In genomic region chr14:7807711-7808110, GRCm38 (mm10) we compare ENCODE assay signal across 29 mouse cellular contexts. TPM values are rescaled to one million over a fixed set of nuclear protein-coding genes. Genes with fewer than 3 reads are reported as not detected.
DNase-seq lines count a peak whose midpoint lies in the region; ATAC-seq and TF ChIP-seq lines count a peak whose summit lies in the region.
"Had no signal": no experiment of that assay in that cellular context is flagged by ENCODE, and none has a peak within 500 bp of the region (broad histone marks: within the 10 kb centered on the region; RNA-seq: fewer than 3 reads in every experiment).

No protein-coding gene starts in this region.

- H3K4me2 ChIP-seq in liver, embryonic 11.5 days, result no peak overlapping the region
- 0 out of 2 replicates have a peak overlapping the region, but pooled peaks have one; percentile 1 for H3K4me2 ChIP-seq in intestine, postnatal 0 days (replicated peaks; ENCODE audit: low read depth)
- H3K4me2 ChIP-seq in stomach, embryonic 16.5 days (ENCODE audit: low read depth, low read length), result no peak overlapping the region
- H3K4me2 ChIP-seq: embryonic facial prominence, embryonic 12.5 days; heart, embryonic 15.5 days; limb, embryonic 15.5 days; lung, embryonic 15.5 days; midbrain, embryonic 11.5 days had no signal

- 62% methylated on average over 4 of the region's 4 CpGs for WGBS in liver, embryonic 11.5 days
- WGBS in intestine, postnatal 0 days, result 45% methylated on average over 4 of the region's 4 CpGs
- 65% methylated on average over 4 of the region's 4 CpGs for WGBS in stomach, embryonic 16.5 days

- H3K9me3 ChIP-seq in liver, embryonic 11.5 days (ENCODE audit: control insufficient read depth, low read length), result no peaks in the 10 kb centered on the region
- no peaks in the 10 kb centered on the region for H3K9me3 ChIP-seq in intestine, postnatal 0 days (ENCODE audit: control insufficient read depth)
- no peaks in the 10 kb centered on the region for H3K9me3 ChIP-seq in stomach, embryonic 16.5 days (replicated peaks; ENCODE audit: control insufficient read depth, low read length)
- H3K9me3 ChIP-seq: embryonic facial prominence, embryonic 12.5 days; heart, embryonic 15.5 days; limb, embryonic 15.5 days; lung, embryonic 15.5 days had no signal

- peaks cover 14% of the 10 kb centered on the region for H3K4me1 ChIP-seq in liver, embryonic 11.5 days (replicated peaks; ENCODE audit: control insufficient read depth, insufficient read depth, low read length)
- H3K4me1 ChIP-seq in intestine, postnatal 0 days (replicated peaks; ENCODE audit: control insufficient read depth, insufficient read depth, low read length), result no peaks in the 10 kb centered on the region
- H3K4me1 ChIP-seq in stomach, embryonic 16.5 days (ENCODE audit: control insufficient read depth, insufficient read depth, low read length), result 0 out of 2 replicates have a peak, but pooled peaks cover 12% of the 10 kb centered on the region
- H3K4me1 ChIP-seq: embryonic facial prominence, embryonic 12.5 days had no signal

- no peak overlapping the region for H3K4me3 ChIP-seq in liver, embryonic 11.5 days (ENCODE audit: low read depth, low read length)
- no peak overlapping the region for H3K4me3 ChIP-seq in intestine, postnatal 0 days (ENCODE audit: low read depth, low read length)
- no peak overlapping the region for H3K4me3 ChIP-seq in stomach, embryonic 16.5 days (replicated peaks; ENCODE audit: low read length)
- H3K4me3 ChIP-seq: embryonic facial prominence, embryonic 12.5 days; heart, embryonic 15.5 days; layer of hippocampus, adult 2 months; limb, embryonic 15.5 days; lung, embryonic 15.5 days had no signal

- no peak overlapping the region for H3K27ac ChIP-seq in liver, embryonic 11.5 days (ENCODE audit: low read depth, low read length)
- H3K27ac ChIP-seq in intestine, postnatal 0 days (ENCODE audit: low read depth, low read length), result peak overlapping the region; percentile 23; the same call in 1 of the 2 replicates
- H3K27ac ChIP-seq in stomach, embryonic 16.5 days (ENCODE audit: low read length), result peak overlapping the region; percentile 57; the same call in 1 of the 2 replicates
- H3K27ac ChIP-seq: embryonic facial prominence, embryonic 12.5 days; heart, embryonic 15.5 days; kidney, postnatal 0 days; layer of hippocampus, adult 2 months; limb, embryonic 15.5 days; lung, embryonic 15.5 days had no signal

- H3K36me3 ChIP-seq in liver, embryonic 11.5 days (ENCODE audit: control insufficient read depth, insufficient read depth, low read length), result no peaks in the 10 kb centered on the region
- H3K36me3 ChIP-seq in intestine, postnatal 0 days (ENCODE audit: control insufficient read depth, insufficient read depth), result no peaks in the 10 kb centered on the region
- H3K36me3 ChIP-seq in stomach, embryonic 16.5 days (ENCODE audit: control insufficient read depth, insufficient read depth, low read length), result no peaks in the 10 kb centered on the region
- H3K36me3 ChIP-seq: embryonic facial prominence, embryonic 12.5 days; heart, embryonic 15.5 days; limb, embryonic 15.5 days; lung, embryonic 15.5 days had no signal

- TF ChIP-seq CTCF in intestine, postnatal 0 days (IDR thresholded peaks at IDR 0.05; ENCODE audit: low read depth), result no peak

- H3K9ac ChIP-seq in liver, embryonic 11.5 days (ENCODE audit: low read depth, low read length), result no peak overlapping the region
- no peak overlapping the region for H3K9ac ChIP-seq in intestine, postnatal 0 days (ENCODE audit: low read depth, low read length)
- H3K9ac ChIP-seq in stomach, embryonic 16.5 days (ENCODE audit: low read length), result no peak overlapping the region
- H3K9ac ChIP-seq: embryonic facial prominence, embryonic 12.5 days; heart, embryonic 15.5 days; limb, embryonic 15.5 days; lung, embryonic 15.5 days had no signal

- DNase-seq in adrenal gland, postnatal 14 days, result peak; percentile 62
- no peak for DNase-seq in adrenal gland, adult 18-20 months (ENCODE audit: low spot score in 2 of 2)
- no peak for DNase-seq in liver, embryonic 11.5 days (ENCODE audit: low spot score)
- no peak for DNase-seq in liver
- no peak for DNase-seq in lung, postnatal 25 days (ENCODE audit: low spot score)
- no peak for DNase-seq in ovary, postnatal 10 days (ENCODE audit: low spot score)
- DNase-seq: adrenal gland, adult 2 months; cerebellum, adult 11 months; cerebellum, postnatal 10 days; layer of hippocampus, postnatal 36 days had no signal

- no peaks in the 10 kb centered on the region for H3K27me3 ChIP-seq in liver, embryonic 11.5 days (replicated peaks; ENCODE audit: control insufficient read depth, insufficient read depth, low read length)
- H3K27me3 ChIP-seq in intestine, postnatal 0 days (replicated peaks; ENCODE audit: control insufficient read depth, insufficient read depth, low read length), result no peaks in the 10 kb centered on the region
- H3K27me3 ChIP-seq in stomach, embryonic 16.5 days (ENCODE audit: control insufficient read depth, insufficient read depth, low read length), result no peaks in the 10 kb centered on the region
- H3K27me3 ChIP-seq: embryonic facial prominence, embryonic 12.5 days; heart, embryonic 15.5 days; limb, embryonic 15.5 days; lung, embryonic 15.5 days had no signal

- 0 out of 2 replicates have a peak, but pooled peaks have one; percentile 6 for ATAC-seq in liver, embryonic 11.5 days (replicated peaks; ENCODE audit: low FRiP score)
- peak; percentile 84 for ATAC-seq in intestine, postnatal 0 days
- ATAC-seq in stomach, embryonic 16.5 days (ENCODE audit: insufficient read depth, low FRiP score), result peak; percentile 54
- ATAC-seq: CD4-positive, CD25-positive, alpha-beta regulatory T cell, adult 4 months; forebrain, embryonic 16.5 days had no signal

RNA-seq across cellular contexts. Expression of gene Flnb, which starts 10.0 kb away (rescaled TPM):
- 43.3 and 45.7 TPM in 2 replicates for total RNA-seq in adrenal gland, postnatal 14 days (2021)
- 10 to 100 TPM; 56.1 to 56.8 TPM for total RNA-seq in adrenal gland, adult 18-20 months (2021)
- polyA plus RNA-seq in liver, embryonic 11.5 days (2014; fragmentation: Nextera tagmentation; extraction: Ambion mirVana), result 13.3 and 14.2 TPM in 2 replicates
- polyA plus RNA-seq in intestine, postnatal 0 days (2015; fragmentation: Nextera tagmentation; extraction: Ambion mirVana), result 7.0 and 7.2 TPM in 2 replicates
- 25.8 and 26.9 TPM in 2 replicates for polyA plus RNA-seq in stomach, embryonic 16.5 days (2015; fragmentation: Nextera tagmentation; extraction: Ambion mirVana)

RNA-seq across cellular contexts. Expression of gene Gm26661, which starts 16.3 kb away (rescaled TPM):
- total RNA-seq in adrenal gland, postnatal 14 days (2021), result not detected in 2 replicates
- not detected for total RNA-seq in adrenal gland, adult 18-20 months (2021)
- polyA plus RNA-seq in liver, embryonic 11.5 days (2014; fragmentation: Nextera tagmentation; extraction: Ambion mirVana), result not detected in 2 replicates
- polyA plus RNA-seq in intestine, postnatal 0 days (2015; fragmentation: Nextera tagmentation; extraction: Ambion mirVana), result not detected in 2 replicates
- polyA plus RNA-seq in stomach, embryonic 16.5 days (2015; fragmentation: Nextera tagmentation; extraction: Ambion mirVana), result not detected in 2 replicates
- total RNA-seq: adrenal gland, adult 2 months; gastrocnemius, adult 18-20 months; layer of hippocampus, adult 2 months; layer of hippocampus, postnatal 36 days; left cerebral cortex, postnatal 25 days had no signal
- polyA plus RNA-seq: adrenal gland, adult 2 months; brain, embryonic 14.5 days; CD4-positive, CD25-positive, alpha-beta regulatory T cell, adult 4 months; embryonic facial prominence, embryonic 12.5 days; forebrain, embryonic 16.5 days; gonadal fat pad, adult 2 months; heart, embryonic 15.5 days; hindbrain, embryonic 11.5 days; kidney, postnatal 0 days; limb, embryonic 15.5 days; lung, embryonic 15.5 days; midbrain, embryonic 11.5 days; neural tube, embryonic 11.5 days; thymus, postnatal 0 days; urinary bladder, adult 2 months had no signal

Comparison
In these comparisons a context has a peak if more than half of its experiments do, and no peak if none do; other contexts are left out.
1. ATAC-seq: peak in every context shown above with its lines; median percentile 84 in intestine, postnatal 0 days; 54 in stomach, embryonic 16.5 days; 6 in liver, embryonic 11.5 days.